Mouse (Mus musculus): Measurements from ENCODE around the gene Rilpl1.

GRCm38 (mm10) chr5:124450641-124451340 is 80.4 kb downstream of the Rilpl1 start:
- TF ChIP-seq CTCF (IDR thresholded peaks at IDR 0.05; ENCODE audit: low read depth): no peak
- TF ChIP-seq EP300 (IDR thresholded peaks at IDR 0.05; ENCODE audit: low read depth): peak; percentile 70

Data from liver, embryonic 14.5 days (tissue).